Mouse (Mus musculus) liver, postnatal 0 days (tissue): ENCODE results near the gene Uroc1. TPM values are rescaled to one million over a fixed set of nuclear protein-coding genes. Genes with fewer than 3 reads are reported as not detected.

ENCODE experiments used
- ATAC-seq: fragments of 200-750 bp; cut with Nextera tagmentation; 2 replicates; pipeline ENCODE4 v1.8.0; 2017; ENCODE audit warnings: mild to moderate bottlenecking, moderate library complexity
- DNase-seq: peaks from one replicate; pipeline ENCODE4 v3.0.0-alpha.2; 2016
- H3K27ac ChIP-seq: fragments of 300-500 bp; sonication (generic); 2 replicates; pipeline ENCODE4 v1.5.1; 2014; ENCODE audit warnings: antibody characterized with exemption, moderate library complexity, mild to moderate bottlenecking, low read depth
- H3K27me3 ChIP-seq: fragments of 300-500 bp; sonication (generic); 2 replicates; pipeline ENCODE4 v1.6.1; 2014; ENCODE audit warnings: low read length, control low read depth, mixed read lengths; ENCODE audit not compliant: insufficient read depth
- H3K36me3 ChIP-seq: fragments of 300-500 bp; sonication (generic); replicated peaks from 2 replicates; pipeline ENCODE4 v1.6.1; 2014; ENCODE audit warnings: mild to moderate bottlenecking, control low read depth, low read length, moderate library complexity, mixed read lengths; ENCODE audit not compliant: insufficient read depth
- H3K4me1 ChIP-seq: fragments of 300-500 bp; sonication (generic); 2 replicates; pipeline ENCODE4 v1.6.1; 2014; ENCODE audit warnings: antibody characterized with exemption, mild to moderate bottlenecking, control low read depth; ENCODE audit not compliant: insufficient read depth
- H3K4me2 ChIP-seq: fragments of 300-500 bp; sonication (generic); 2 replicates; pipeline ENCODE4 v1.6.1; 2014; ENCODE audit warnings: low read depth, mild to moderate bottlenecking, low read length, moderate library complexity, mixed read lengths
- H3K4me3 ChIP-seq: fragments of 300-500 bp; sonication (generic); 2 replicates; pipeline ENCODE4 v1.5.1; 2014; ENCODE audit warnings: low read depth, low read length
- H3K9ac ChIP-seq: fragments of 300-500 bp; sonication (generic); replicated peaks from 2 replicates; pipeline ENCODE4 v1.6.1; 2014; ENCODE audit warnings: mild to moderate bottlenecking, moderate library complexity
- H3K9me3 ChIP-seq: fragments of 300-500 bp; sonication (generic); 2 replicates; pipeline ENCODE4 v1.6.1; 2016; ENCODE audit warnings: mild to moderate bottlenecking, control low read depth, low read length, mixed read lengths
- CTCF ChIP-seq: sonication (generic); IDR thresholded peaks from 2 replicates; pipeline ENCODE4 v1.5.1; 2016; ENCODE audit warnings: antibody characterized with exemption, low read depth
- EP300 ChIP-seq: IDR thresholded peaks from 2 replicates; pipeline ENCODE4 v1.6.1; 2016; ENCODE audit warnings: antibody characterized with exemption, low read depth, mild to moderate bottlenecking
- WGBS: fragments of 180-500 bp; shearing (Covaris S2); extraction: QIAGEN DNeasy Blood & Tissue Kit; methylation state at CpG from one replicate; pipeline ENCODE4 v1.1.7; 2014; ENCODE audit not compliant: insufficient replicate concordance; 5-methylcytosine and 5-hydroxymethylcytosine counted together
- polyA plus RNA-seq: library from polyadenylated mRNA; unstranded; fragments of >200 nt; fragmentation: Nextera tagmentation; extraction: Ambion mirVana; gene quantifications from 2 replicates; pipeline ENCODE4 v1.2.1, GENCODE M21; 2015

The Uroc1 gene
- polyA plus RNA-seq, 1 experiment from 2014 or later = 51.0 TPM

- ATAC-seq = no peak
- DNase-seq = no peak
- no peaks in the 10 kb centered on the region for H3K9me3 ChIP-seq
- no peak overlapping the region for H3K9ac ChIP-seq
- H3K36me3 ChIP-seq = 0 out of 2 replicates have a peak, but pooled peaks cover 3% of the 10 kb centered on the region
- no peak for TF ChIP-seq EP300
- no peak for TF ChIP-seq CTCF
- WGBS = 73% methylated on average over 5 of the region's 5 CpGs
- peaks cover 20% of the 10 kb centered on the region for H3K4me1 ChIP-seq
- H3K27ac ChIP-seq = no peak overlapping the region
- no peak overlapping the region for H3K4me2 ChIP-seq
- H3K27me3 ChIP-seq = no peaks in the 10 kb centered on the region
- no peak overlapping the region for H3K4me3 ChIP-seq
Measured at GRCm38 (mm10) chr6:90315961-90316360, 17.1 kb upstream of the Uroc1 start.

DNA sequence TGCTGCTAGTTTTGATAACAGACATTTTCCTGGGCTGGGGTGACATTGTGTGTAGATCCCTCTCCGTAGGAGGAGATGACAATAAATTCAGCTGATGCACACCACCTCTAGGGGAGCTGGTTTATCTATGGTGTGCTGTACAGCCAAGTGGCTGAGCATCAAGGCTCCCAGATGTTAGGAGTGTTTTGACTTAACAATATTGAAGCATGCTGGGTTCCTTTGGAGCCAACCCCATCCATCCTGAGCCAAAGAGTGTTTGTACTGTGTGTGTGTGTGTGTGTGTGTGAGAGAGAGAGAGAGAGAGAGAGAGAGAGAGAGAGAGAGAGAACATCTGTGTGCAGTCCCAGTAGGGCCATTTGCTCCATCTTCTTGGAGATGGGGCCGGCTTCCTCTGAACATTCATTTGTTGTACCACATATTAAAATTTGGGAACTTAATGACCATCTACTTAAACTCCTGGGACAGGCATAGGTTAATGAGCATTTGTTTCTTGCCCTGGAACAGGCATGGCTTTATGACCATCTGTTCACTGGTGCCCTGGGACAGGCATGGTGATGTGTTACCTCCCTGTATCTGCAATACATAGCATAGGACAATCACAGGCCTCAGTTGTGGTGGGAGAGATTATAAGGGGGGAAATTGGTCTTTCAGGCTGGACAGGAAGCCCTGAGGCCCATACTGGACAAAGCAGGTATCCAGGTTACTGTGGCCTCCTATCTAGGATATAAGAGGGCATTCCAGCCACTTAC lies 15.4 kb upstream of the Uroc1 start:
- 74% methylated on average over 2 of the region's 2 CpGs for WGBS
- Histone ChIP-seq H3K4me3 (no peak overlapping the region), H3K36me3 (0 out of 2 replicates have a peak, but pooled peaks cover 3% of the 10 kb centered on the region), H3K9ac (no peak overlapping the region), H3K4me2 (no peak overlapping the region), H3K9me3 (no peaks in the 10 kb centered on the region), H3K27me3 (no peaks in the 10 kb centered on the region), H3K4me1 (peaks cover 36% of the 10 kb centered on the region), H3K27ac (no peak overlapping the region)
- DNase-seq = no peak
- TF ChIP-seq CTCF (no peak), EP300 (no peak)
- ATAC-seq = no peak

DNA sequence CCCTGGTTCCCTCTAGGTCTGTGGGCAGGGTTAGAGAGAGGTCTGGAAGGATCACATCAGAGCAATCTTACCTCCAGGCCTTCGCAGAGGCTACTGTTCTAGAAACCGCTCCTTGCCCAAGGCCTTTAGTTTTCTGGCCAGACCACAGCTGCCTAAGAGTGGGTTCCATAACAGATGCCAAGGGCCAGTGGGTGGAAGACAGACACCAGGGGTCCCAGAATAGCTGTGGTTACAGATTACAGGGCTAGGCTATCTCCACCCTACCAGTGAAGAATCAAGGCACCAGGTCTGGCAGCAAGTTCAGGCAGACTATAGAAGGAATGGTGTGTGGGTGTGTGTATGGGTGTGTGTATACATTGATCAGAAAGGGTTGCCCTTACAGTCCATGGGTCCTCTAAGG lies 14.1 kb upstream of the Uroc1 start:
- no peak overlapping the region for H3K9ac ChIP-seq
- 0 out of 2 replicates have a peak, but pooled peaks cover 3% of the 10 kb centered on the region for H3K36me3 ChIP-seq
- no peak overlapping the region for H3K4me2 ChIP-seq
- H3K27me3 ChIP-seq = no peaks in the 10 kb centered on the region
- DNase-seq = no peak
- no peak overlapping the region for H3K4me3 ChIP-seq
- WGBS = 92% methylated on average over 2 of the region's 2 CpGs
- peaks cover 43% of the 10 kb centered on the region for H3K4me1 ChIP-seq
- no peak for ATAC-seq
- 0 out of 2 replicates have a peak overlapping the region, but pooled peaks have one; percentile 34 for H3K27ac ChIP-seq
- no peak for TF ChIP-seq EP300
- TF ChIP-seq CTCF = no peak
- H3K9me3 ChIP-seq = no peaks in the 10 kb centered on the region

- no peaks in the 10 kb centered on the region for H3K27me3 ChIP-seq
- H3K9ac ChIP-seq = no peak overlapping the region
- peak overlapping the region; percentile 85 for H3K27ac ChIP-seq
- H3K36me3 ChIP-seq = 0 out of 2 replicates have a peak, but pooled peaks cover 3% of the 10 kb centered on the region
- peaks cover 43% of the 10 kb centered on the region for H3K4me1 ChIP-seq
- H3K4me2 ChIP-seq = no peak overlapping the region
- no peaks in the 10 kb centered on the region for H3K9me3 ChIP-seq
- H3K4me3 ChIP-seq = no peak overlapping the region
- no peak for ATAC-seq
- DNase-seq = no peak
- 66% methylated on average over 7 of the region's 7 CpGs for WGBS
- TF ChIP-seq CTCF = no peak
- no peak for TF ChIP-seq EP300
Measured at GRCm38 (mm10) chr6:90319475-90320191, 13.5 kb upstream of the Uroc1 start.

GRCm38 (mm10) chr6:90320429-90320828 lies 12.7 kb upstream of the Uroc1 start:
- TF ChIP-seq EP300 (0 out of 2 replicates have a peak, but pooled peaks have one; percentile 19), CTCF (no peak)
- ATAC-seq = peak; percentile 91

DNA sequence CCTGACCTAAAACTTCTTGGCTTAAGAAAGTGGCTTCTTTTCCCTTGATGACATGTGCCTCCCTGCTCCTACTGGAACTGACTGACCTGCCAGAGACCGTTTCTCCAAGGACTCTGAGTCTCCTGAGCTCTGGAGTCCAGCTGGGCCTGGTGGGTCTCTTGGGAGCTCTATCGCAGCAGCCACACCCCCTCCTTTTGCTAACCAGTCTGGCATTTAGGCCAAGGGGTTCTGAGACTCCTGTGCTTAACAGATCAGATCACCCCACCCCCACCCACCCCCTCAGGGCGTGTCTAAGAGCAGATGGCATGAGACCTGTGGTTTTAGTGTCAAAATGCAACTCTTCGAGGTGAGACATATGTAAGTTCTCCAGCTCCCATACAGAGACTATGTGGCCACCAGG lies 11.3 kb upstream of the Uroc1 start:
- Histone ChIP-seq H3K36me3 (no peaks in the 10 kb centered on the region), H3K4me1 (peaks cover 48% of the 10 kb centered on the region), H3K27me3 (no peaks in the 10 kb centered on the region), H3K9ac (no peak overlapping the region), H3K27ac (peak overlapping the region; percentile 85), H3K4me2 (peak overlapping the region; percentile 22; the same call in 1 of the 2 replicates), H3K4me3 (no peak overlapping the region), H3K9me3 (no peaks in the 10 kb centered on the region)
- ATAC-seq = no peak
- 37% methylated on average over 4 of the region's 4 CpGs for WGBS
- no peak for DNase-seq
- TF ChIP-seq EP300 (no peak), CTCF (no peak)

More at GRCm38 (mm10) chr6:90320429-90320828, 12.7 kb upstream of the Uroc1 start:
- no peak overlapping the region for H3K4me3 ChIP-seq
- no peaks in the 10 kb centered on the region for H3K9me3 ChIP-seq
- DNase-seq = peak; percentile 78
- H3K4me1 ChIP-seq = peaks cover 47% of the 10 kb centered on the region
- H3K36me3 ChIP-seq = 0 out of 2 replicates have a peak, but pooled peaks cover 3% of the 10 kb centered on the region
- H3K27me3 ChIP-seq = no peaks in the 10 kb centered on the region
- H3K9ac ChIP-seq = no peak overlapping the region
- peak overlapping the region; percentile 85 for H3K27ac ChIP-seq
- peak overlapping the region; percentile 49 for H3K4me2 ChIP-seq
- 47% methylated on average over 5 of the region's 5 CpGs for WGBS
